Mouse (Mus musculus) erythroblast, adult 5-6 weeks (primary cell): ENCODE data around the gene Ids. TPM values are rescaled to one million over a fixed set of nuclear protein-coding genes. Genes with fewer than 3 reads are reported as not detected.

Experiments used
- total RNA-seq, 2 experiments: library from RNA; stranded (forward) in 1 of 2; stranded (reverse) in 1 of 2; fragments of 150-400 nt in 1 of 2; fragments of 200-764, 138-1000 nt in 1 of 2; gene quantifications; 2 replicates each; pipeline versions ENCODE4 v1.2.3 to v1.2.4; 2015 to 2017; ENCODE audit warnings: low replicate concordance in 2 of 2

The Ids gene
- total RNA-seq, 2 experiments from 2014 or later: 2.2 to 13.1 TPM

Other genes starting within 250 kb of the Ids start
- 2.7 and 4.8 TPM in 2 replicates for gene 1110012L19Rik, start 20.8 kb upstream of the Ids start, total RNA-seq (2015; ENCODE audit: low replicate concordance)
- 4.4 and 6.4 TPM in 2 replicates for gene 1110012L19Rik, start 20.8 kb upstream of the Ids start, total RNA-seq (2017; ENCODE audit: low replicate concordance)
- gene Tmem185a, start 112.1 kb upstream of the Ids start, total RNA-seq (2015; ENCODE audit: low replicate concordance): 6.9 and 10.0 TPM in 2 replicates
- 1.5 and 4.6 TPM in 2 replicates for gene Tmem185a, start 112.1 kb upstream of the Ids start, total RNA-seq (2017; ENCODE audit: low replicate concordance)